Mouse (Mus musculus) gastrocnemius, postnatal 4 days (tissue): ENCODE measurements around the gene Shd. TPM values are rescaled to one million over a fixed set of nuclear protein-coding genes. Genes with fewer than 3 reads are reported as not detected.

Source experiments
- DNase-seq, 2 experiments: peaks; one replicate each; pipeline ENCODE4 v3.0.0; 2021 to 2022; ENCODE audit warnings: low spot score in 2 of 2, mixed read lengths in 2 of 2
- total RNA-seq, 2 experiments: library from RNA; stranded (reverse); gene quantifications; 2 replicates each; pipeline ENCODE4 v1.2.3; 2021

Gene Shd
- total RNA-seq, 2 experiments from 2014 or later = 1.8 to 1.9 TPM

- DNase-seq = peak; percentile 78 to 90
Measured at GRCm38 (mm10) chr17:55958918-55959728, 11.1 kb upstream of the Shd start, which contains the start of gene Yju2. Gene Yju2, plus strand, starts transcription at chr17:55959099.

GRCm38 (mm10) chr17:55959946-55960740 lies 10.1 kb upstream of the Shd start:
- DNase-seq = peak in 1 of 2 experiments; percentile 16

- peak in 1 of 2 experiments; percentile 15 for DNase-seq
Measured at GRCm38 (mm10) chr17:55960791-55961190, 9.5 kb upstream of the Shd start.

DNA sequence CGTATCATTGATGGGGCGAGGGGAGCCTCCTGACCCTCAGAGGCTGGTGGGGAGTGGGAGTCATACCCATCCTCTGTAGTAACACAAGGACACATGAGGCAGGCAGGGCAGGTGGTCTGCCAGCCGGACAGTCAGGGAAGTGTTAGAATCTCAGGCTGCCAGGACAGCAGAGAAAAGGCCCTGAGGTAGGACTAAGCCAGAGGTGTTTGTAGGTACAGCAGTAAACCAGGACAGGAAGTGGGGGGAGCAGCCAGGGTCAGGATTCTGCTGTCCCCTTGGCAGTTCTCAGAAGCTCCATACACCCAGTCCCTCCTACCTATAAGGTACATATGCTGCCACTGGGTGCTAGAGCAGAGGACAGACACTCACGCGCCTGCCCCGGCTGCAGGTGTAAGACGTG lies 8.6 kb upstream of the Shd start:
- peak; percentile 5 to 11 for DNase-seq

- peak; percentile 7 to 14 for DNase-seq
Measured at GRCm38 (mm10) chr17:55963171-55963570, 7.1 kb upstream of the Shd start.

DNA sequence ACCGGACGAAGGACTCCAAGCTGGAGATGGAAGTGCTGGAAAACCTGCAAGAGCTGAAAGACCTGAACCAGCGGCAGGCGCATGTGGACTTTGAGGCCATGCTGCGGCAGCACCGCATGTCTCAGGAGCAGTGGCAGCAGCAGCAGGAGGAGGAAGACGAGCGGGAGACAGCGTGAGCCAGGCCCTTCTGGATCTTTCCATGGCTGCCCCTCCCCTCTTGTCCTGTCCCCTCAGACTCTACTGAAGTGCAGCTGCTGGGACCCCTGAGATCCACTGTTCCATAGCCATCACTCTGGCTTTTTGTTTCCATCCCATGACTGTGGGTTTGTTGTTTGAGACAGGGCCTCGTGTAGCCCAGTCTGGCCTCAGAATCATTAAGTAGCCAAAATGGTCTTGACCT lies 5.8 kb upstream of the Shd start:
- peak in 1 of 2 experiments; percentile 13 for DNase-seq

DNA sequence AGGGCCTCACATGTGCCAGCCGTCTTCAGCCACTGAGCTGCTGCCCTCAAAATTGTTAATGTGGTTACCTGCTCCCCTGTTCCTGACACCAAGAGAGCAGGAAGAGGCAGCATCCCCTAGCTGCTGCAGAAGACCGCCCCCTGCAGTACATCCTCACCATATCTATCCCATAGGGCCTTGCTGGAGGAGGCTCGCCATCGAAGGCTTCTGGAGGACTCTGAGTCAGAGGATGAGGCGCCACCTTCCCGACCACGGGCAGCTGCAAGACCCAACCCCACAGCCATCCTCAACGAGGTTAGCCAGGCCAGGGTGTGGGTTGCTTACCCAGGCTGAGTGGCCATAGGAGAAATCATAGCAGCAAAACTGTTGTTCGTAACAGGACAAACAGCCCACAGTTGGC lies 5.3 kb upstream of the Shd start:
- peak in 1 of 2 experiments; percentile 12 for DNase-seq

GRCm38 (mm10) chr17:55967186-55967585 lies 3.1 kb upstream of the Shd start:
- no peak for DNase-seq

- no peak for DNase-seq
Measured at GRCm38 (mm10) chr17:55968210-55968609, 2.1 kb upstream of the Shd start.

GRCm38 (mm10) chr17:55969560-55969959 lies 707 bp upstream of the Shd start:
- DNase-seq = no peak

DNA sequence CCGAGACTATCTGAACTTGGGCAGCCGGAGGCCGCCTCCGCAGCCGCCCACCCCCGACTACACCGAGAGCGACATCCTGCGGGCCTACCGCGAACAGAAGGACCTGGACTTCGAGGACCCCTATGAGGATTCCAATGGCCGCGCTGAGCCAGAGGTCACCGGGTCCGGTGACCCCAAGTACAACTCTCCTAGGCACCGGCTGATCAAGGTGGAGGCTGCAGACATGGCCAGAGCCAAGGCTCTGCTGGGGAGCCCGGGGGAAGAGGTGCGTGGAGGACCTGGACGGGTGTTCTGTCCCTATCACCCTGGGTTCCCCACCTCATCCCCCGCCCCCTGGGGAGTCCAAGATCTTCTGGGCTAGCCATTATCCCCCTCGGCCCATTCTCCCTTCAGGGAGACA lies 1.2 kb downstream of the Shd start:
- DNase-seq = no peak

- DNase-seq = peak in 1 of 2 experiments; percentile 79
Measured at GRCm38 (mm10) chr17:55976255-55976862, 6.1 kb downstream of the Shd start.

DNA sequence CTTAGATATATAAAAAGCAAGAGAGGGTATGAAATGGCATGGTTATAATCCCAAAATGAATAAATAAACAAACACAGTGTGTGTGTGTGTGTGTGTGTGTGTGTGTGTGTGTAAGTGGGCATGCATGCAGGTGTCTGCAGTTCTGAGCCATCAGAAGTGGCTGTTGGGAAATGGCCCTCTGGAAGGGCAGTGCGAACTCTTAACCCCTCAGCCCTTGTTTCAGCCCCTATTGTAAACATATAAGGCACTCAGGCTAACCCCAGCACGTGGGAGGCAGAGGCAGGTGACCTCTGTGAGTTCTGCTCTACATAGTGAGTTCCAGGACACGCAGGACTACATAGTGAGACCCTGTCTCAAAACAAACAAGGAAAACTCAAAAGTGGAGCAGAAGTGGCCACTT lies 7.0 kb downstream of the Shd start:
- no peak for DNase-seq

DNA sequence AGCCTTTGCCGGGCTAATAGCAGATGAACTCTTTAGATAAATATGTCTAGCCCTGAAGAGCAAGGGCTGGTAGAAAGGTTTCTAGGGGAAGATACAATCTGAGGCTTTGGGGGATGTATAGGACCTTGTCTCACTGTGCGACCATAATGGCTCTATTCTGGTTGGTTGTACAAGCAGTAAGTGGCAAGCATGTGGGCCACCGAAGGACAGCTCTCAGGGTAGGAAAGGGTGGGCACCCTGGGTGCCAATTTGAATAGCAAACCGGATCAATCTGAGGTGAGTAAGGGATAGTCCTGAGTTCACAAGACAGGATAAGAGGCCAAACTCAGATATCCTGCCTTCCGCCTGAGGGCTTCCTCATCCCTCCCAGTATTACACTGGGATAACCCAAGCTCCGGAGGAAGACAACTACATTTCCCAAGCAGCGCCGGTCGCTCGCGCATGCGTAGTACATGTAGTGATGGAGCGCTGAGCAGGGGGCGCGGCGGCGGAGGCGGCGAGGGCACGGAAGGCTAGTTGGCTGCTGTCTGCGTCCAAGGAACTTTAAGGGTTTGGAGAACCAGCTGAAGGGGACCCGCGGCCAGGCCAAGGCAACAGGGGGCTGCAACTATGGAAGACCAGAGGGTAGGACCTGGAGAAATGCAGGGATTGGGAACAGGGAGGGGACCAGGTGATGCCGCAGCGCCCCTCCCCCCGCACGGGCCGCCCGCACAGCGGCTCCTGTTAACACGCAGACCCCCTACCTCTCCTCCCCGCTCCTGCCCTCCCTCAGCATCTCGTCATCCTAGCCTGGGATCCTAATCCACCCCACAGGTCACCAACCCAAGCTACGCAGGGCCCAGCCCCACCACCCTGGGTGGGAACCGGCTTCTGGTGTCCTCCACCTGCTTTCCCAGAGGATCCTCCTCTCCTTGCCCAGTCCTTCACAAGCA lies 16.0 kb downstream of the Shd start, which contains the start of gene Fsd1:
TSS of gene Fsd1 (plus strand) at position 480 of the 932 bp plus-strand sequence.
- DNase-seq = no peak

GRCm38 (mm10) chr17:55990278-55990898 lies 20.1 kb downstream of the Shd start:
- DNase-seq = no peak

DNA sequence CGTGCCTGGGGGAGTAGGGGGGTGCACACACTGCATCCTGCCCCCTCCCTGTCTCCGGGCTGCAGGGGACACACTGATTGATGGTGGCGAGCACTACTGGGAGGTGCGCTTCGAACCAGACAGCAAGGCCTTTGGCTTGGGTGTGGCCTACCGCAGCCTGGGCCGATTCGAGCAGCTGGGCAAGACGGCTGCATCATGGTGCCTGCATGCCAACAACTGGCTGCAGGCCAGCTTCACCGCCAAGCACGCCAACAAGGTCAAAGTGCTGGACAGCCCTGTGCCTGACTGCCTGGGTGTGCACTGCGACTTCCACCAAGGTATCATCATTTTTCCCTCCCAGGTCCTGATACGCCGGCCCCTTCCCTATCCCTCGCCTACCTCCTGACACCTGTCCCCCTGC lies 25.7 kb downstream of the Shd start:
- DNase-seq = no peak

DNA sequence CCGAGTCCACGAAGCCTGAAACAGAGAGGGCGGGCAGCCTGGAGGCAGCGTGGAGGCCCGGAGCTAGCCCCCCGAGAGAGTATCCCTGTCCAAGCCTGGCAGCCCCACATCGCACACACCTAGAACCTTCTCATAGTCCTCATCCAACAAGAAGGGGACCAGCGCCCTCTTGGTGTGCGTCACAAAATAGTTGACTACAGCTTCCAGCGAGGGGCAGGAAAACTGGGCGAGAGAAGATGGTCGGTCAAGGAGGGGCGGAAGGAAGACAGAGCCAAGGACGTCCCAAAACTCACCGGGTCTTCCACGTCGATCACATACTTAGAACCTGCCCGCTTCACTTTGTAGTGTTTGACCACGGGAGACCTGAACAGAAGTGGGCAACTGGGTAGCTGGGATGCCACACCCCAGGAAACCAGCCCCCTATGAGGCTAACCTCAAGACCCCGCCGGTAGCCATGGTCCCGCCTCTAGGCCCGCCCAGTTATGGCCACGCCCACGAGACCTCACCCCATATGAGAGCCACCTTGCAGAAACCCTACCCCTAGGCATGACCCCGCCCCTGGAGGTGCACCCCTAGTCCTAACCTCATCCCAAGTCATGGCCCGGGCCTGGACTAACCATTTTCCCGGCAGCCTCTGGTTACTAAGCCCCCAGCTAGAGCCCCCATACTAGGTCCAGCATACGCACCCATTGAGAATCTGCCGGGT lies 29.7 kb downstream of the Shd start:
- DNase-seq = no peak

DNA sequence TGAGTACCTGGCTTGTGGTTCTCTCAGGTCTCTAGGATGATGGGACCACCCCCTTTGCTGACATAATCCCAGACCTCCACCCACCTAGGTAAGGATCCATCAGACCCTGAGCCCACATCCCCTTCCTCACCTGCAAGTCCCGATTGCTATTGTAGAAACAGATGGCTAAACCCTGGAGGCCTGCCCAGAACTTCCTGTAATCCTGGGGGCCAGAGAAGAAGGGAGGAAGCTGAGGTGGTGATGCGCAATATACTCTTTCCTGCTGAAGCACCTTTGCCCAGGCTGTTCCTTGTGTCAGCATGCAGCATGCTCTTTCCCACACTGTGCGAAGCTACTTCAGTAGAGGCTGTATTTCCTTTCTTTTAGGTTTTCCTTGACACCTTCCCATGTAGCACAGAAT lies 32.7 kb downstream of the Shd start:
- no peak for DNase-seq

DNA sequence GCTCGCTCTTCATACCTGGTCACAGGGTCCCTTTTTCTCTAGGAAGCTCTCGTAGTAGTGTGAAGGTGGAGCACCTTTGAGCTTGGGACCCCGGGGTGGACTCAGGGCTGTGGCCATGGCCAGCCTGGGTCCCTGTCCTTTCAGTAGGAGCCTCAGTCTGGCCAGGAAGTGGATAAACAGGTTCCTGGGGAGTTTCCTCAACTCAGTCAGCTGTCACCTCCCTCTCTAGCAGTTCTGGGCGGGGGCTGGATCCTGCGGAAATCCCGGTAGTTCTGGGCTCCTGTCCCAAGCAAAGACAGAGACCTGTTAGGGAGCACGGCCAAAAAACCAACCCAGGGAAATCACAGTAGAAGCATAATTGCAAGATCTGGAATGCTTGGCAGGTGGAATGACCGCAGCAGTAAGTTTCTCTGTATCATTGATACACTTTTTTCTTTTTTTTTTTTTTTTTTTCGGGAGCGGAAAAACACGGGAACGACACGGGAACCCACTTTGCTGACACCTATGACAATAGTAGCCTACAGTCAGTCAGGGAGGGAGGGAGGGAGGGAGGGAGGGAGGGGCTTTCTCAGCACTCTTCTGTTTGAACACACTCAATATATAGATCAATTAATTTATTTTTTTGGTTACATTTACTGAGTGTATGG lies 35.3 kb downstream of the Shd start, which contains the start of the genes Stap2 and Mpnd:
TSS of gene Stap2 (minus strand) at position 170 of the 647 bp plus-strand sequence.
TSS of gene Mpnd (plus strand) at position 297 of the 647 bp plus-strand sequence.
- DNase-seq = no peak
